Mouse (Mus musculus) cortical plate, adult 2 months (tissue): ENCODE data around the gene Zp1.

ENCODE experiments used
- CTCF ChIP-seq: fragments of 200-500 bp; IDR thresholded peaks from 2 replicates; pipeline ENCODE4 v1.5.1; 2011; ENCODE audit warnings: mild to moderate bottlenecking, control low read depth, low read length; ENCODE audit not compliant: insufficient read depth; ENCODE audit errors: extremely low read depth
- POLR2A ChIP-seq: fragments of 200-500 bp; IDR thresholded peaks from 2 replicates; pipeline ENCODE4 v1.6.1; 2011; ENCODE audit warnings: mild to moderate bottlenecking, low read length, control low read depth; ENCODE audit not compliant: insufficient read depth; ENCODE audit errors: extremely low read depth

GRCm38 (mm10) chr19:10968578-10968977 is 48.1 kb upstream of the Zp1 start:
- TF ChIP-seq CTCF: no peak
- no peak for TF ChIP-seq POLR2A
